Mouse (Mus musculus) lung, postnatal 0 days (tissue): ENCODE results near the gene Ccsap.

ENCODE experiments used
- CTCF ChIP-seq: IDR thresholded peaks from 2 replicates; pipeline ENCODE4 v1.5.1; 2016; ENCODE audit warnings: antibody characterized with exemption, mild to moderate bottlenecking
- EP300 ChIP-seq: IDR thresholded peaks from 2 replicates; pipeline ENCODE4 v1.6.1; 2016; ENCODE audit warnings: antibody characterized with exemption, mild to moderate bottlenecking, control low read depth

DNA sequence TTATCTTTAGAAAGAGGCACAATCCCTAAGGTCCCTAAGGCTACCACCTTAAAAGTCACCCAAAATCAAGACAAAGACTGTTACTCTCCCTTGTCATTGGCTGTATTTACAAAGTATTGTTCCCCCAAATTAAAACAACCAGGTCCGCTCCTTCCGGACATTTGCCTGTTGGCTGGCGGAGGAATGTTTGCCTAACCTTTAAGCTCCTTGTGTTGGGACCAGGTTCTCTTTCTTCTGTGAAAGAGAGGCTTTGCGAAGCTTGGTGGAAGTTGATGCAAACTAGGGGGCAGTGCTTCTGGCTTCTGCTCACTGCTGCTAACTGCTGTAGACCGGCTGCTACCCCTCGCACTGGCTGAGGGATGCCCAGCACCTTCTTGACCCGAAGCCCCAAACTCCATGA lies 51.3 kb downstream of the Ccsap start:
- TF ChIP-seq CTCF: no peak
- no peak for TF ChIP-seq EP300
